Comparison of ENCODE assay signal across 11 mouse cellular contexts in the genomic region with DNA sequence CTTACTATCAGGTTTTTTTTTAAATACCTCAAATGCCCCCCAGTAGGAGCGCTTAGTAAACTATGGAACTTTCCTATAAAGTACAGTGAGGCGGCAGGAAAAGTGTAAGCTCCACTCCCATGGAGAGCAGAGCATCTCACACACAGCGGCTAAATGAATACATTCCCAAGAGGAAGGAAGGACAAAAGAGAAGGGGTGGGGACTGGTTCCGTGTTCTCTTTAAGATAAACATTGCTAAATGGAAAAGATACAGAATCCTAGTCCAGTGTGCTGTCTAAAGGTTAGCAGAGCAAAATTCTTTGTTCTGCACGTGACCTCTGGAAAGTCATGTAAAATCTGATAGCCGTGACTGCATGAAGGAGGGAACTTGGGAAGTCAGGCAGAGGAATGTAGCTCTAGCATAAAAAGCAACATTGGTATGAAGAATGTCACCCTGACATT. TPM values are rescaled to one million over a fixed set of nuclear protein-coding genes. Genes with fewer than 3 reads are reported as not detected.
DNase-seq lines count a peak whose midpoint lies in the region; ATAC-seq and TF ChIP-seq lines count a peak whose summit lies in the region.
"Had no signal": no experiment of that assay in that cellular context is flagged by ENCODE, and none has a peak within 500 bp of the region (broad histone marks: within the 10 kb centered on the region; RNA-seq: fewer than 3 reads in every experiment).

No protein-coding gene starts in this region.

- H3K4me1 ChIP-seq in heart, embryonic 14.5 days (ENCODE audit: control insufficient read depth in 2 of 2, insufficient read depth in 2 of 2, low read length in 2 of 2): peaks cover 4 to 13% of the 10 kb centered on the region in 2 experiments
- peaks cover 3% of the 10 kb centered on the region for H3K4me1 ChIP-seq in heart, adult 2 months (ENCODE audit: control insufficient read depth, insufficient read depth, low read length)
- H3K4me1 ChIP-seq in kidney, embryonic 15.5 days: 0 out of 2 replicates have a peak, but pooled peaks cover 9% of the 10 kb centered on the region
- no peaks in the 10 kb centered on the region for H3K4me1 ChIP-seq in testis, adult 2 months (ENCODE audit: control insufficient read depth, insufficient read depth, low read length)
- H3K4me1 ChIP-seq in hindbrain, postnatal 0 days (ENCODE audit: insufficient read depth, low read length): no peaks in the 10 kb centered on the region
- H3K4me1 ChIP-seq: embryonic facial prominence, embryonic 10.5 days had no signal

- peak overlapping the region; percentile 11 for H3K4me2 ChIP-seq in heart, embryonic 14.5 days (ENCODE audit: low read length)
- no peak overlapping the region for H3K4me2 ChIP-seq in kidney, embryonic 15.5 days
- H3K4me2 ChIP-seq in hindbrain, postnatal 0 days (ENCODE audit: low read depth, low read length): no peak overlapping the region
- H3K4me2 ChIP-seq: liver, embryonic 13.5 days had no signal

- H3K27ac ChIP-seq in heart, embryonic 14.5 days (replicated peaks in 1 of 2; ENCODE audit: control insufficient read depth in 1 of 2, insufficient read depth in 1 of 2, low read depth in 2 of 2, low read length in 2 of 2): peak overlapping the region; percentile 54 to 72
- H3K27ac ChIP-seq in heart, adult 2 months: no peak overlapping the region
- 0 out of 2 replicates have a peak overlapping the region, but pooled peaks have one; percentile 24 for H3K27ac ChIP-seq in kidney, embryonic 15.5 days
- H3K27ac ChIP-seq in testis, adult 2 months (ENCODE audit: control insufficient read depth, insufficient read depth, low read depth, low read length): 0 out of 2 replicates have a peak overlapping the region, but pooled peaks have one; percentile 13
- no peak overlapping the region for H3K27ac ChIP-seq in hindbrain, postnatal 0 days
- H3K27ac ChIP-seq: embryonic facial prominence, embryonic 10.5 days; hindbrain, embryonic 10.5 days; liver, embryonic 13.5 days had no signal

- intact Hi-C loops in heart, adult 2 months (cut with DNase I): loop anchor here (10.0 kb wide), 1 partner anchor 1252 kb away; no protein-coding TSS in a partner anchor

- no peaks in the 10 kb centered on the region for H3K36me3 ChIP-seq in heart, embryonic 14.5 days (ENCODE audit: control insufficient read depth, insufficient read depth, low read length)
- no peaks in the 10 kb centered on the region for H3K36me3 ChIP-seq in heart, adult 2 months (ENCODE audit: control insufficient read depth, insufficient read depth, low read length)
- no peaks in the 10 kb centered on the region for H3K36me3 ChIP-seq in kidney, embryonic 15.5 days
- no peaks in the 10 kb centered on the region for H3K36me3 ChIP-seq in testis, adult 2 months (ENCODE audit: control insufficient read depth, insufficient read depth, low read length)
- no peaks in the 10 kb centered on the region for H3K36me3 ChIP-seq in hindbrain, postnatal 0 days (ENCODE audit: insufficient read depth, low read length)
- H3K36me3 ChIP-seq: embryonic facial prominence, embryonic 10.5 days; hindbrain, embryonic 10.5 days; liver, embryonic 13.5 days had no signal

- DNase-seq in heart, adult 2 months: no peak
- DNase-seq in kidney, postnatal 4 days: no peak
- DNase-seq in testis, postnatal 14 days (ENCODE audit: low spot score): no peak
- no peak for DNase-seq in hindbrain, postnatal 0 days (ENCODE audit: low spot score)
- DNase-seq: cerebellum, adult 11-12 months had no signal

- ATAC-seq in heart, embryonic 14.5 days (ENCODE audit: insufficient number of reproducible peaks, insufficient read depth, low FRiP score, low read depth): 0 out of 2 replicates have a peak, but pooled peaks have one; percentile 46
- peak; percentile 24; the same call in 1 of the 2 replicates for ATAC-seq in kidney, embryonic 15.5 days (replicated peaks; ENCODE audit: low FRiP score)
- ATAC-seq in hindbrain, postnatal 0 days: no peak

- no peak for TF ChIP-seq CTCF in heart, adult 2 months (IDR thresholded peaks at IDR 0.05)
- TF ChIP-seq CTCF in testis, adult 2 months (IDR thresholded peaks at IDR 0.05; ENCODE audit: control insufficient read depth, insufficient read depth, insufficient replicate concordance, low read depth, low read length): no peak
- TF ChIP-seq CTCF in hindbrain, postnatal 0 days (IDR thresholded peaks at IDR 0.05; ENCODE audit: low read depth): no peak

- no peak for TF ChIP-seq EP300 in heart, adult 2 months (IDR thresholded peaks at IDR 0.05; ENCODE audit: insufficient read depth, low read depth, low read length)

- H3K9me3 ChIP-seq in heart, embryonic 14.5 days (ENCODE audit: control insufficient read depth, low read length): no peaks in the 10 kb centered on the region
- no peaks in the 10 kb centered on the region for H3K9me3 ChIP-seq in kidney, embryonic 15.5 days (replicated peaks)
- no peaks in the 10 kb centered on the region for H3K9me3 ChIP-seq in hindbrain, postnatal 0 days (ENCODE audit: low read length)
- H3K9me3 ChIP-seq: embryonic facial prominence, embryonic 10.5 days; hindbrain, embryonic 10.5 days; liver, embryonic 13.5 days had no signal

- 29% methylated on average over 6 of the region's 6 CpGs for WGBS in heart, embryonic 14.5 days
- WGBS in heart, adult 2 months: 34% methylated on average over 6 of the region's 6 CpGs
- 45% methylated on average over 6 of the region's 6 CpGs for WGBS in kidney, embryonic 15.5 days
- WGBS in hindbrain, postnatal 0 days: 68% methylated on average over 6 of the region's 6 CpGs

- H3K27me3 ChIP-seq in heart, embryonic 14.5 days (ENCODE audit: control insufficient read depth, insufficient read depth, low read length): no peaks in the 10 kb centered on the region
- no peaks in the 10 kb centered on the region for H3K27me3 ChIP-seq in heart, adult 2 months (ENCODE audit: control insufficient read depth, insufficient read depth, low read length)
- no peaks in the 10 kb centered on the region for H3K27me3 ChIP-seq in kidney, embryonic 15.5 days
- H3K27me3 ChIP-seq in testis, adult 2 months (ENCODE audit: control insufficient read depth, insufficient read depth, low read length): no peaks in the 10 kb centered on the region
- no peaks in the 10 kb centered on the region for H3K27me3 ChIP-seq in hindbrain, postnatal 0 days (ENCODE audit: insufficient read depth, low read length)
- H3K27me3 ChIP-seq: liver, embryonic 13.5 days had no signal

- H3K9ac ChIP-seq in heart, embryonic 14.5 days (ENCODE audit: low read length): no peak overlapping the region
- no peak overlapping the region for H3K9ac ChIP-seq in heart, adult 2 months (ENCODE audit: low read depth, low read length)
- no peak overlapping the region for H3K9ac ChIP-seq in kidney, embryonic 15.5 days
- no peak overlapping the region for H3K9ac ChIP-seq in hindbrain, postnatal 0 days (replicated peaks; ENCODE audit: low read length)
- H3K9ac ChIP-seq: liver, embryonic 13.5 days had no signal

- H3K4me3 ChIP-seq in heart, embryonic 14.5 days (ENCODE audit: control insufficient read depth in 1 of 2, insufficient read depth in 1 of 2, low read depth in 1 of 2, low read length in 2 of 2): no peak overlapping the region
- no peak overlapping the region for H3K4me3 ChIP-seq in heart, adult 2 months
- no peak overlapping the region for H3K4me3 ChIP-seq in kidney, embryonic 15.5 days (replicated peaks)
- no peak overlapping the region for H3K4me3 ChIP-seq in testis, adult 2 months (ENCODE audit: control insufficient read depth, low read depth, low read length)
- H3K4me3 ChIP-seq in hindbrain, postnatal 0 days (ENCODE audit: low read length): no peak overlapping the region
- H3K4me3 ChIP-seq: embryonic facial prominence, embryonic 10.5 days; hindbrain, embryonic 10.5 days; liver, embryonic 13.5 days had no signal

- H3K79me2 ChIP-seq in heart, adult 2 months (replicated peaks; ENCODE audit: control insufficient read depth, insufficient read depth, low read length): no peaks in the 10 kb centered on the region

- no peak for TF ChIP-seq POLR2A in heart, adult 2 months (IDR thresholded peaks at IDR 0.05; ENCODE audit: insufficient read depth, low read depth, low read length)
- TF ChIP-seq POLR2A in testis, adult 2 months (IDR thresholded peaks at IDR 0.05; ENCODE audit: control insufficient read depth, low read depth, low read length): no peak

RNA-seq across cellular contexts. Expression of a gene that starts 13.9 kb away (rescaled TPM):
- 33.9 and 39.3 TPM in 2 replicates for polyA plus RNA-seq in heart, embryonic 14.5 days (2014; fragmentation: Nextera tagmentation; extraction: Ambion mirVana)
- total RNA-seq in heart, adult 2 months (2021): 100 to 1,000 TPM in 1 of 2 experiments, 10 to 100 TPM in 1; 91.1 to 126 TPM
- 18.8 and 31.3 TPM in 2 replicates for polyA plus RNA-seq in heart, adult 2 months (2012; rRNA removed)
- 5.8 and 6.5 TPM in 2 replicates for polyA plus RNA-seq in kidney, embryonic 15.5 days (2015; fragmentation: Nextera tagmentation; extraction: Ambion mirVana)
- 6.8 and 7.8 TPM in 2 replicates for polyA plus RNA-seq in testis, adult 2 months (2012; rRNA removed)
- 1.4 and 2.6 TPM in 2 replicates for total RNA-seq in hindbrain, postnatal 0 days (2014; rRNA removed)
- 2.5 and 3.7 TPM in 2 replicates for polyA plus RNA-seq in hindbrain, postnatal 0 days (2015; fragmentation: Nextera tagmentation; extraction: Ambion mirVana)

RNA-seq across cellular contexts. Expression of a gene that starts 40.1 kb away (rescaled TPM):
- polyA plus RNA-seq in heart, embryonic 14.5 days (2014; fragmentation: Nextera tagmentation; extraction: Ambion mirVana): 51.7 and 52.3 TPM in 2 replicates
- total RNA-seq in heart, adult 2 months (2021): 10 to 100 TPM; 62.5 to 72.7 TPM
- 9.6 and 18.0 TPM in 2 replicates for polyA plus RNA-seq in heart, adult 2 months (2012; rRNA removed)
- polyA plus RNA-seq in kidney, embryonic 15.5 days (2015; fragmentation: Nextera tagmentation; extraction: Ambion mirVana): 50.2 and 50.7 TPM in 2 replicates
- polyA plus RNA-seq in testis, adult 2 months (2012; rRNA removed): 18.8 and 20.9 TPM in 2 replicates
- 47.9 and 56.3 TPM in 2 replicates for total RNA-seq in hindbrain, postnatal 0 days (2014; rRNA removed)
- polyA plus RNA-seq in hindbrain, postnatal 0 days (2015; fragmentation: Nextera tagmentation; extraction: Ambion mirVana): 42.0 and 42.5 TPM in 2 replicates

Comparison
In these comparisons a context has a peak if more than half of its experiments do, and no peak if none do; other contexts are left out.
1. H3K27ac ChIP-seq: peak in heart, embryonic 14.5 days (2 of 2), kidney, embryonic 15.5 days (single experiment) and testis, adult 2 months (single experiment); none in heart, adult 2 months (single experiment) and hindbrain, postnatal 0 days (single experiment).